Mouse (Mus musculus) kidney, postnatal 0 days (tissue): ENCODE data around the gene Apbb1ip. TPM values are rescaled to one million over a fixed set of nuclear protein-coding genes. Genes with fewer than 3 reads are reported as not detected.

Source experiments
- ATAC-seq: fragments of 200-750 bp; cut with Nextera tagmentation; replicated peaks from 2 replicates; pipeline ENCODE4 v1.8.0; 2017; ENCODE audit warnings: low read depth, moderate number of reproducible peaks, moderate TSS enrichment, moderate library complexity; ENCODE audit not compliant: low FRiP score
- DNase-seq: peaks from one replicate; pipeline ENCODE4 v3.0.0-alpha.2; 2016; ENCODE audit warnings: low spot score
- H3K27ac ChIP-seq: fragments of 300-500 bp; sonication (generic); 2 replicates; pipeline ENCODE4 v1.5.1; 2014; ENCODE audit warnings: mild to moderate bottlenecking
- H3K27me3 ChIP-seq: fragments of 300-500 bp; sonication (generic); 2 replicates; pipeline ENCODE4 v1.6.1; 2014; ENCODE audit warnings: low read length, mixed read lengths; ENCODE audit not compliant: insufficient read depth
- H3K36me3 ChIP-seq: fragments of 300-500 bp; sonication (generic); 2 replicates; pipeline ENCODE4 v1.6.1; 2014; ENCODE audit warnings: low read length, mixed read lengths; ENCODE audit not compliant: insufficient read depth
- H3K4me1 ChIP-seq: fragments of 300-500 bp; sonication (generic); replicated peaks from 2 replicates; pipeline ENCODE4 v1.6.1; 2014; ENCODE audit warnings: antibody characterized with exemption, low read length, mixed read lengths; ENCODE audit not compliant: insufficient read depth
- H3K4me2 ChIP-seq: fragments of 300-500 bp; sonication (generic); 2 replicates; pipeline ENCODE4 v1.6.1; 2014; ENCODE audit warnings: mild to moderate bottlenecking, low read length, moderate library complexity, mixed read lengths
- H3K4me3 ChIP-seq: fragments of 300-500 bp; sonication (generic); replicated peaks from 2 replicates; pipeline ENCODE4 v1.5.1; 2014; ENCODE audit warnings: low read depth, low read length
- H3K9ac ChIP-seq: fragments of 300-500 bp; sonication (generic); 2 replicates; pipeline ENCODE4 v1.6.1; 2014; ENCODE audit warnings: low read depth, low read length
- H3K9me3 ChIP-seq: fragments of 300-500 bp; sonication (generic); replicated peaks from 2 replicates; pipeline ENCODE4 v1.6.1; 2016; ENCODE audit warnings: low read length, inconsistent platforms, mixed read lengths
- CTCF ChIP-seq: IDR thresholded peaks from 2 replicates; pipeline ENCODE4 v1.5.1; 2016; ENCODE audit warnings: antibody characterized with exemption, low read depth, mild to moderate bottlenecking, moderate library complexity
- WGBS: fragments of 180-500 bp; shearing (Covaris S2); extraction: QIAGEN DNeasy Blood & Tissue Kit; methylation state at CpG from one replicate; pipeline ENCODE4 v1.1.7; 2014; 5-methylcytosine and 5-hydroxymethylcytosine counted together
- polyA plus RNA-seq: library from polyadenylated mRNA; unstranded; fragments of >200 nt; fragmentation: Nextera tagmentation; extraction: Ambion mirVana; gene quantifications from 2 replicates; pipeline ENCODE4 v1.2.1, GENCODE M21; 2015

Gene Apbb1ip
- polyA plus RNA-seq, 1 experiment from 2014 or later = 2.9 TPM

GRCm38 (mm10) chr2:22806576-22806975 is 32.7 kb downstream of the Apbb1ip start:
- Histone ChIP-seq H3K9me3 (no peaks in the 10 kb centered on the region), H3K4me1 (no peaks in the 10 kb centered on the region), H3K4me3 (no peak overlapping the region), H3K36me3 (no peaks in the 10 kb centered on the region), H3K27ac (no peak overlapping the region), H3K4me2 (no peak overlapping the region), H3K27me3 (no peaks in the 10 kb centered on the region), H3K9ac (no peak overlapping the region)
- 71% methylated on average over 1 of the region's 1 CpGs for WGBS
- TF ChIP-seq CTCF = no peak
- DNase-seq (no peak), ATAC-seq (no peak)

GRCm38 (mm10) chr2:22807312-22807711 is 33.4 kb downstream of the Apbb1ip start:
- ATAC-seq (no peak), DNase-seq (no peak)
- Histone ChIP-seq H3K27ac (no peak overlapping the region), H3K9ac (no peak overlapping the region), H3K27me3 (no peaks in the 10 kb centered on the region), H3K4me1 (no peaks in the 10 kb centered on the region), H3K9me3 (no peaks in the 10 kb centered on the region), H3K4me3 (no peak overlapping the region), H3K4me2 (no peak overlapping the region), H3K36me3 (no peaks in the 10 kb centered on the region)
- 22% methylated on average over 1 of the region's 1 CpGs for WGBS
- no peak for TF ChIP-seq CTCF

GRCm38 (mm10) chr2:22810851-22811250 is 37.0 kb downstream of the Apbb1ip start:
- DNase-seq = no peak
- no peak overlapping the region for H3K27ac ChIP-seq
- H3K36me3 ChIP-seq = no peaks in the 10 kb centered on the region
- no peak for TF ChIP-seq CTCF
- H3K4me3 ChIP-seq = no peak overlapping the region
- ATAC-seq = no peak
- H3K9ac ChIP-seq = no peak overlapping the region
- 87% methylated on average over 4 of the region's 4 CpGs for WGBS
- H3K4me2 ChIP-seq = no peak overlapping the region
- H3K27me3 ChIP-seq = no peaks in the 10 kb centered on the region
- H3K4me1 ChIP-seq = no peaks in the 10 kb centered on the region
- H3K9me3 ChIP-seq = no peaks in the 10 kb centered on the region

DNA sequence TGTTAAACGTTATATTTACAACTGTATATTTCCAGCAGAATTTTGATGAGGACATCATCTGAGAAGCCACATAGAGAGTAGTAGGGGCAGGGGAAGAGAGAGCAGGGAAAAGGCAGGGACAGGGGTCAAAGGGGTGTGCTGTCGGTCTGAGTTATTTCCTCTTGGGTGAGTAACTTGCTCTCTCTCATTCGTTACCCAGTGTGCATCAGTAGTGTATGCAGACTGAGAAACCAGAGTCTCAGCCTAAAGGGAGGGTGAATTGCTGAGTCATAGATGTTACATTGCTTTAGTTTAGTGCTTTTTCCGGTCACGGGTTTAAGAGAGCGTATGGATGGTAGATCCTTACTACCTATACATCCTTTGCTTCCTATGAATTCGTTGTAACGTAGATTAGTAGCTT is 37.6 kb downstream of the Apbb1ip start:
- H3K4me3 ChIP-seq = no peak overlapping the region
- DNase-seq = no peak
- H3K4me1 ChIP-seq = no peaks in the 10 kb centered on the region
- no peak for TF ChIP-seq CTCF
- no peak overlapping the region for H3K4me2 ChIP-seq
- no peak for ATAC-seq
- WGBS = 78% methylated on average over 8 of the region's 8 CpGs
- H3K27ac ChIP-seq = no peak overlapping the region
- H3K9me3 ChIP-seq = no peaks in the 10 kb centered on the region
- H3K36me3 ChIP-seq = no peaks in the 10 kb centered on the region
- no peaks in the 10 kb centered on the region for H3K27me3 ChIP-seq
- no peak overlapping the region for H3K9ac ChIP-seq

DNA sequence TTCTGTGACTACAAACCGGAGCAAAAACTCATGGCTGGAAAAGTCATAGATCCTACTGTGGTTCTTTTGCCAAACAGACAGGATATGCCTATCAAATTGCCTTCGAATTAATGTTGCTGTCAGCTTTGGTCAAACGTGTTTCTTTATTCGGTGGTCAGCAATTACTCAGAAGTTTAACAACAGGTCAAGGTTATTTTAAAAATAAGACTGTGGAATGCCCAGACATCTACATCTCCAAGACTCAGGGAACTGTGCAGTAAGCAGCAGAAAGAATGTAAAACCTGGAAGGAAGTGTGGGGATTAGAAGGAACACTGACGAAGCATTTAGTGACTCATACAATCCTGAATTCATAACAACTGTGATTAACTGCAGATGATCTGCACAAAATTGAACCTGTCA is 40.0 kb downstream of the Apbb1ip start:
- H3K36me3 ChIP-seq = no peaks in the 10 kb centered on the region
- H3K9me3 ChIP-seq = no peaks in the 10 kb centered on the region
- H3K27me3 ChIP-seq = no peaks in the 10 kb centered on the region
- H3K4me1 ChIP-seq = no peaks in the 10 kb centered on the region
- no peak overlapping the region for H3K4me2 ChIP-seq
- no peak overlapping the region for H3K9ac ChIP-seq
- WGBS = 33% methylated on average over 5 of the region's 5 CpGs
- no peak overlapping the region for H3K27ac ChIP-seq
- ATAC-seq = no peak
- TF ChIP-seq CTCF = no peak
- no peak overlapping the region for H3K4me3 ChIP-seq
- DNase-seq = peak; percentile 49

- no peak for ATAC-seq
- H3K27me3 ChIP-seq = no peaks in the 10 kb centered on the region
- H3K9ac ChIP-seq = no peak overlapping the region
- no peaks in the 10 kb centered on the region for H3K36me3 ChIP-seq
- no peaks in the 10 kb centered on the region for H3K4me1 ChIP-seq
- no peak overlapping the region for H3K4me2 ChIP-seq
- H3K9me3 ChIP-seq = no peaks in the 10 kb centered on the region
- no peak for DNase-seq
- no peak overlapping the region for H3K27ac ChIP-seq
- TF ChIP-seq CTCF = no peak
- H3K4me3 ChIP-seq = no peak overlapping the region
- 93% methylated on average over 2 of the region's 2 CpGs for WGBS
Observed at GRCm38 (mm10) chr2:22815674-22816073, 41.8 kb downstream of the Apbb1ip start.

DNA sequence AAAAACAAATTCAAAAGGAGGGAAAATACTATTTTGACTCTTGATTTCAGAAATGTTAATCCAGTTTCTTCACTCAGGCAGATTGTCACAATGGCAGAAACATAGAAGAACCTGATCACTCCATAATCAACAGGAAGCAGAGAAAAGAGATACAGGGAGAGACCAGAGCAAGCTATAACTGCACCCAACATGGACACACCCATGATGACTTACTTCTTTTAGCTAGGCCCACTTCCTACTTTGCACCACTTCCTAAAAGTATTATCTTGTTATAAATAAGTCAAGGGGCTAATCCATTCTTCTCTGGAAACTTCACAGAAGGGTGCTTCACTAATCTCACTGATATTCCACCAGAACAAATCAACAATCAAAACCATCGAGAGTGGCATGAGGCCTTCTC is 42.3 kb downstream of the Apbb1ip start:
- H3K4me3 ChIP-seq = no peak overlapping the region
- DNase-seq = no peak
- WGBS = 81% methylated on average over 1 of the region's 1 CpGs
- ATAC-seq = no peak
- no peak overlapping the region for H3K27ac ChIP-seq
- no peak for TF ChIP-seq CTCF
- H3K27me3 ChIP-seq = no peaks in the 10 kb centered on the region
- H3K4me1 ChIP-seq = no peaks in the 10 kb centered on the region
- H3K9me3 ChIP-seq = no peaks in the 10 kb centered on the region
- no peaks in the 10 kb centered on the region for H3K36me3 ChIP-seq
- no peak overlapping the region for H3K4me2 ChIP-seq
- no peak overlapping the region for H3K9ac ChIP-seq
